In the genomic region with DNA sequence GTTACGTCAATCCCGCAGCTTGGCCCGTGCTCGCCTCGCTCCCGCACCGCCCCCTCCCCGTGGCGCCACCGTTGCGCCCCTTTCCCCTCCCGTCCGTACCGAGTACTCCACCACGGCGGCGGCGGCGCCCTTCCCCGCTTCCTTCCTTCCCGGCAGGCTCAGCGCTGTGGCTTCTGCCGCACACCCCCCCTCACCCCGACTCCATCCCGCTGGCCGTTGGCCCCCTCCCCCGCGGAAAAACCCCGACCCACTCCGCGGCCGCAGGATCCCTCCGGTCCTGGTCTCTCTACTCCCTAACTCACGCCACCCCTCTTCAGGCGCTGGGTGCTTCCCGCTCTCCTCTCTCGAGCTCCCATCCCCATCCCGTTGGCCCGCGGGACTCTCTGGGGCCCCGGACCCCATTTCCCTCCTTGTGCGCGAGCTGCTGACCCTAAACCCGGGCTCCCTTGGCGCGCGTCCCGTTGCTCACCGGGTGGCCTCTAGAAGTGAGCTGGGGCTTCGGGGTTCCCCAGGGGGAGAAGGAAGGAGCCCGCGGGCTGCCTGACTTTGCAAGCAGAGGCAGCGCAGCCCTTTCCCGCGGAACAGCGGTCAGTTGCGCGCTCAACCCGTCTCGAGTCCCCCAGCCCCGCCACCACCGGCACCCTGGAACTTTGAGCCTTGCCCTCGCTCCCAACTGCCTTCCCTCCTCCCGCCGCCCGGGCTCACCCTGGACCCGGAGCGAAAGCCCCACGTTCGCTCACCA, we compare ENCODE assay signal across 7 mouse cellular contexts. TPM values are rescaled to one million over a fixed set of nuclear protein-coding genes. Genes with fewer than 3 reads are reported as not detected.
DNase-seq lines count a peak whose midpoint lies in the region; ATAC-seq and TF ChIP-seq lines count a peak whose summit lies in the region.

No protein-coding gene starts in this region.

- no peak for DNase-seq in Patski (ENCODE audit: low read depth, low spot score)
- peak; percentile 77 for DNase-seq in brain, embryonic 14.5 days (ENCODE audit: low read depth)
- peak; percentile 83 for DNase-seq in forebrain, embryonic 11.5 days (ENCODE audit: low spot score)
- peak; percentile 57 for DNase-seq in hindbrain, embryonic 10.5 days (ENCODE audit: low spot score)
- DNase-seq in layer of hippocampus, postnatal 10 days (ENCODE audit: low spot score in 2 of 2), result peak; percentile 32 to 47
- peak; percentile 58 for DNase-seq in midbrain, embryonic 10.5 days (ENCODE audit: low spot score)
- DNase-seq in stomach, postnatal 0 days (ENCODE audit: low spot score), result peak; percentile 16

- POLR2A ChIA-PET in Patski (lab: Charles Lee), result interaction anchor here (0.7 kb wide), 1 partner anchor 280 kb away, joined by 3 read pairs; no protein-coding TSS in a partner anchor

- H3K9me3 ChIP-seq in forebrain, embryonic 11.5 days (ENCODE audit: control insufficient read depth, low read length), result no peaks in the 10 kb centered on the region; the same call in 1 of the 2 replicates
- no peaks in the 10 kb centered on the region; the same call in 1 of the 2 replicates for H3K9me3 ChIP-seq in hindbrain, embryonic 10.5 days
- no peaks in the 10 kb centered on the region for H3K9me3 ChIP-seq in midbrain, embryonic 10.5 days (replicated peaks)
- H3K9me3 ChIP-seq in stomach, postnatal 0 days (ENCODE audit: control insufficient read depth, low read length), result no peaks in the 10 kb centered on the region

- TF ChIP-seq EP300 in stomach, postnatal 0 days (optimal IDR thresholded peaks at IDR 0.05), result no peak

- H3K9ac ChIP-seq in forebrain, embryonic 11.5 days (ENCODE audit: low read length), result peak overlapping the region; percentile 67
- H3K9ac ChIP-seq in stomach, postnatal 0 days (ENCODE audit: low read length), result 0 out of 2 replicates have a peak overlapping the region, but pooled peaks have one; percentile 8

- H3K4me2 ChIP-seq in forebrain, embryonic 11.5 days (ENCODE audit: low read depth, low read length, severe bottlenecking), result peak overlapping the region; percentile 73
- peak overlapping the region; percentile 65 for H3K4me2 ChIP-seq in stomach, postnatal 0 days (replicated peaks; ENCODE audit: low read depth)

- ATAC-seq in Patski, result peak; percentile 61
- peak; percentile 84 for ATAC-seq in forebrain, embryonic 11.5 days (replicated peaks; ENCODE audit: low FRiP score)
- ATAC-seq in stomach, postnatal 0 days (ENCODE audit: low FRiP score, low TSS enrichment), result peak; percentile 61; the same call in 1 of the 2 replicates

- TF ChIP-seq CTCF in Patski (IDR thresholded peaks at IDR 0.05), result no peak
- TF ChIP-seq CTCF in brain, embryonic 14.5 days (IDR thresholded peaks at IDR 0.05; ENCODE audit: borderline replicate concordance, extremely low read depth, insufficient read depth, insufficient read length), result peak; percentile 20; the same call in 1 of the 2 replicates
- peak; percentile 14; the same call in 1 of the 2 replicates for TF ChIP-seq CTCF in stomach, postnatal 0 days (IDR thresholded peaks at IDR 0.05; ENCODE audit: low read depth)

- H3K27ac ChIP-seq in forebrain, embryonic 11.5 days (ENCODE audit: low read depth, low read length), result no peak overlapping the region
- H3K27ac ChIP-seq in hindbrain, embryonic 10.5 days, result peak overlapping the region; percentile 88
- peak overlapping the region; percentile 80 for H3K27ac ChIP-seq in midbrain, embryonic 10.5 days (replicated peaks)
- no peak overlapping the region for H3K27ac ChIP-seq in stomach, postnatal 0 days (replicated peaks)

- peaks cover 22% of the 10 kb centered on the region for H3K27me3 ChIP-seq in Patski
- peaks cover 4% of the 10 kb centered on the region for H3K27me3 ChIP-seq in forebrain, embryonic 11.5 days (ENCODE audit: control insufficient read depth, insufficient read depth, low read length)
- peaks cover 70% of the 10 kb centered on the region for H3K27me3 ChIP-seq in hindbrain, embryonic 10.5 days (ENCODE audit: insufficient read depth, poor library complexity, severe bottlenecking)
- H3K27me3 ChIP-seq in midbrain, embryonic 10.5 days (ENCODE audit: low read depth, poor library complexity, severe bottlenecking), result peaks cover 76% of the 10 kb centered on the region
- H3K27me3 ChIP-seq in stomach, postnatal 0 days (ENCODE audit: control insufficient read depth, insufficient read depth, low read length), result no peaks in the 10 kb centered on the region; the same call in 1 of the 2 replicates

- CTCF ChIA-PET in Patski (lab: Charles Lee), result no interaction called here

- in situ Hi-C loops in Patski (cut with MboI; ENCODE audit: low pct_unique_long_range_greater_than_20kb), result no loop called here

- peak overlapping the region; percentile 41 for H3K4me3 ChIP-seq in forebrain, embryonic 11.5 days (ENCODE audit: low read depth, low read length)
- H3K4me3 ChIP-seq in hindbrain, embryonic 10.5 days, result peak overlapping the region; percentile 59
- H3K4me3 ChIP-seq in midbrain, embryonic 10.5 days, result peak overlapping the region; percentile 61
- peak overlapping the region; percentile 45 for H3K4me3 ChIP-seq in stomach, postnatal 0 days (ENCODE audit: low read depth, low read length)

- WGBS in forebrain, embryonic 11.5 days, result 22% methylated on average over 55 of the region's 70 CpGs
- 20% methylated on average over 65 of the region's 70 CpGs for WGBS in hindbrain, embryonic 10.5 days
- 26% methylated on average over 59 of the region's 70 CpGs for WGBS in midbrain, embryonic 10.5 days
- 18% methylated on average over 57 of the region's 70 CpGs for WGBS in stomach, postnatal 0 days

- no peaks in the 10 kb centered on the region for H3K36me3 ChIP-seq in forebrain, embryonic 11.5 days (ENCODE audit: control insufficient read depth, insufficient read depth, low read length)
- H3K36me3 ChIP-seq in hindbrain, embryonic 10.5 days, result peaks cover 3% of the 10 kb centered on the region; the same call in 1 of the 2 replicates
- no peaks in the 10 kb centered on the region for H3K36me3 ChIP-seq in midbrain, embryonic 10.5 days
- no peaks in the 10 kb centered on the region for H3K36me3 ChIP-seq in stomach, postnatal 0 days (ENCODE audit: control insufficient read depth, insufficient read depth, low read length)

- H3K4me1 ChIP-seq in forebrain, embryonic 11.5 days (replicated peaks; ENCODE audit: control insufficient read depth, insufficient read depth, low read length), result no peaks in the 10 kb centered on the region
- H3K4me1 ChIP-seq in hindbrain, embryonic 10.5 days (replicated peaks), result peaks cover 18% of the 10 kb centered on the region
- peaks cover 34% of the 10 kb centered on the region for H3K4me1 ChIP-seq in midbrain, embryonic 10.5 days
- no peaks in the 10 kb centered on the region for H3K4me1 ChIP-seq in stomach, postnatal 0 days (replicated peaks; ENCODE audit: control insufficient read depth, insufficient read depth)

- no peak for TF ChIP-seq POLR2A in brain, embryonic 14.5 days (IDR thresholded peaks at IDR 0.05; ENCODE audit: borderline replicate concordance, extremely low read depth, insufficient read depth, insufficient read length, poor library complexity, severe bottlenecking)

RNA-seq across cellular contexts. Expression of a gene that starts 1.1 kb away (rescaled TPM):
- polyA plus RNA-seq in Patski (2021), result 131 TPM
- polyA plus RNA-seq in brain, embryonic 14.5 days (2012; rRNA removed), result 15.7 and 23.2 TPM in 2 replicates
- 23.9 and 27.4 TPM in 2 replicates for polyA plus RNA-seq in forebrain, embryonic 11.5 days (2014; fragmentation: Nextera tagmentation; extraction: Ambion mirVana)
- 16.6 and 18.2 TPM in 2 replicates for polyA plus RNA-seq in hindbrain, embryonic 10.5 days (2016; fragmentation: Nextera tagmentation; extraction: Ambion mirVana)
- 10 to 100 TPM; 50.2 to 56.8 TPM for total RNA-seq in layer of hippocampus, postnatal 10 days (2021)
- 10.9 and 13.2 TPM in 2 replicates for polyA plus RNA-seq in midbrain, embryonic 10.5 days (2016; fragmentation: Nextera tagmentation; extraction: Ambion mirVana)
- polyA plus RNA-seq in stomach, postnatal 0 days (2015; fragmentation: Nextera tagmentation; extraction: Ambion mirVana), result 1.1 and 1.6 TPM in 2 replicates

Comparison
In these comparisons a context has a peak if more than half of its experiments do, and no peak if none do; other contexts are left out.
1. H3K27ac ChIP-seq: peak in hindbrain, embryonic 10.5 days (single experiment) and midbrain, embryonic 10.5 days (single experiment); none in forebrain, embryonic 11.5 days (single experiment) and stomach, postnatal 0 days (single experiment).
2. Peak in every context shown above with its lines, with median percentiles within 50 percentile points of each other: ATAC-seq and H3K4me3 ChIP-seq.